Mouse (Mus musculus): ENCODE data around the gene Nop2. TPM values are rescaled to one million over a fixed set of nuclear protein-coding genes. Genes with fewer than 3 reads are reported as not detected.

Gene Nop2
- polyA plus RNA-seq, 1 experiment from 2014 or later = 101 TPM

GRCm38 (mm10) chr6:125129710-125130402, 1.9 kb upstream of the Nop2 start:
- no peak for DNase-seq (ENCODE audit: extremely low spot score, low spot score)
- peaks cover 19% of the 10 kb centered on the region for H3K4me1 ChIP-seq
- no peaks in the 10 kb centered on the region for H3K27me3 ChIP-seq (ENCODE audit: poor library complexity, severe bottlenecking)
- peaks cover 80% of the 10 kb centered on the region for H3K36me3 ChIP-seq (replicated peaks)
- 0 out of 2 replicates have a peak overlapping the region, but pooled peaks have one; percentile 30 for H3K27ac ChIP-seq
- H3K9me3 ChIP-seq = no peaks in the 10 kb centered on the region
- H3K4me3 ChIP-seq = peak overlapping the region; percentile 5; the same call in 1 of the 2 replicates
- WGBS = 91% methylated on average over 20 of the region's 20 CpGs

- 12% methylated on average over 11 of the region's 11 CpGs for WGBS
Observed at GRCm38 (mm10) chr6:125132470-125132869, 761 bp downstream of the Nop2 start.

GRCm38 (mm10) chr6:125137002-125137671, 5.4 kb downstream of the Nop2 start:
- Histone ChIP-seq H3K36me3 (replicated peaks) (peaks cover 93% of the 10 kb centered on the region), H3K4me1 (peaks cover 14% of the 10 kb centered on the region), H3K4me3 (no peak overlapping the region), H3K9me3 (no peaks in the 10 kb centered on the region), H3K27me3 (ENCODE audit: poor library complexity, severe bottlenecking) (no peaks in the 10 kb centered on the region), H3K27ac (no peak overlapping the region)
- no peak for DNase-seq (ENCODE audit: extremely low spot score, low spot score)
- 91% methylated on average over 19 of the region's 19 CpGs for WGBS

More at GRCm38 (mm10) chr6:125132470-125132869, 761 bp downstream of the Nop2 start:
- Histone ChIP-seq H3K9me3 (no peaks in the 10 kb centered on the region), H3K4me1 (peaks cover 19% of the 10 kb centered on the region), H3K4me3 (peak overlapping the region; percentile 93), H3K27me3 (ENCODE audit: poor library complexity, severe bottlenecking) (no peaks in the 10 kb centered on the region), H3K27ac (peak overlapping the region; percentile 92), H3K36me3 (replicated peaks) (peaks cover 80% of the 10 kb centered on the region)
- no peak for DNase-seq (ENCODE audit: extremely low spot score, low spot score)

GRCm38 (mm10) chr6:125139747-125140146, 8.0 kb downstream of the Nop2 start:
- H3K36me3 ChIP-seq (replicated peaks) = peaks cover 98% of the 10 kb centered on the region
- DNase-seq (ENCODE audit: extremely low spot score, low spot score) = no peak
- 94% methylated on average over 7 of the region's 7 CpGs for WGBS
- no peak overlapping the region for H3K27ac ChIP-seq
- no peaks in the 10 kb centered on the region for H3K27me3 ChIP-seq (ENCODE audit: poor library complexity, severe bottlenecking)
- no peaks in the 10 kb centered on the region for H3K9me3 ChIP-seq
- no peak overlapping the region for H3K4me3 ChIP-seq
- peaks cover 10% of the 10 kb centered on the region for H3K4me1 ChIP-seq

- Histone ChIP-seq H3K4me3 (no peak overlapping the region), H3K9me3 (no peaks in the 10 kb centered on the region), H3K27ac (no peak overlapping the region), H3K27me3 (ENCODE audit: poor library complexity, severe bottlenecking) (no peaks in the 10 kb centered on the region), H3K36me3 (replicated peaks) (peaks cover 78% of the 10 kb centered on the region), H3K4me1 (peaks cover 35% of the 10 kb centered on the region)
- DNase-seq (ENCODE audit: extremely low spot score, low spot score) = no peak
- WGBS = 91% methylated on average over 8 of the region's 8 CpGs
Observed at GRCm38 (mm10) chr6:125142436-125142835, 10.7 kb downstream of the Nop2 start.

- 80% methylated on average over 3 of the region's 3 CpGs for WGBS
Observed at GRCm38 (mm10) chr6:125143128-125143527, 11.4 kb downstream of the Nop2 start.

GRCm38 (mm10) chr6:125143904-125144303, 12.2 kb downstream of the Nop2 start:
- no peaks in the 10 kb centered on the region for H3K9me3 ChIP-seq
- no peak for DNase-seq (ENCODE audit: extremely low spot score, low spot score)
- peak overlapping the region; percentile 92; the same call in 1 of the 2 replicates for H3K27ac ChIP-seq
- peak overlapping the region; percentile 8; the same call in 1 of the 2 replicates for H3K4me3 ChIP-seq
- no peaks in the 10 kb centered on the region for H3K27me3 ChIP-seq (ENCODE audit: poor library complexity, severe bottlenecking)
- H3K36me3 ChIP-seq (replicated peaks) = peaks cover 76% of the 10 kb centered on the region
- H3K4me1 ChIP-seq = peaks cover 49% of the 10 kb centered on the region
- WGBS = 89% methylated on average over 9 of the region's 9 CpGs

More at GRCm38 (mm10) chr6:125143128-125143527, 11.4 kb downstream of the Nop2 start:
- Histone ChIP-seq H3K4me1 (peaks cover 42% of the 10 kb centered on the region), H3K4me3 (no peak overlapping the region), H3K36me3 (replicated peaks) (peaks cover 76% of the 10 kb centered on the region), H3K9me3 (no peaks in the 10 kb centered on the region), H3K27me3 (ENCODE audit: poor library complexity, severe bottlenecking) (no peaks in the 10 kb centered on the region), H3K27ac (no peak overlapping the region)
- no peak for DNase-seq (ENCODE audit: extremely low spot score, low spot score)

GRCm38 (mm10) chr6:125145001-125145400, 13.3 kb downstream of the Nop2 start, which contains the start of gene Iffo1:
TSS of gene Iffo1 (plus strand) at chr6:125145241.
- peaks cover 58% of the 10 kb centered on the region for H3K4me1 ChIP-seq

GRCm38 (mm10) chr6:125145479-125145951, 13.8 kb downstream of the Nop2 start:
- Histone ChIP-seq H3K36me3 (replicated peaks) (peaks cover 72% of the 10 kb centered on the region), H3K9me3 (no peaks in the 10 kb centered on the region), H3K4me3 (peak overlapping the region; percentile 65), H3K4me1 (peaks cover 58% of the 10 kb centered on the region), H3K27me3 (ENCODE audit: poor library complexity, severe bottlenecking) (no peaks in the 10 kb centered on the region), H3K27ac (peak overlapping the region; percentile 92)
- WGBS = 2% methylated on average over 35 of the region's 35 CpGs
- DNase-seq (ENCODE audit: extremely low spot score, low spot score) = no peak

More at GRCm38 (mm10) chr6:125145001-125145400, 13.3 kb downstream of the Nop2 start, which contains the start of gene Iffo1:
- peaks cover 74% of the 10 kb centered on the region for H3K36me3 ChIP-seq (replicated peaks)
- peak within 1 kb of the TSS; percentile 92 for H3K27ac ChIP-seq
- H3K27me3 ChIP-seq (ENCODE audit: poor library complexity, severe bottlenecking) = no peaks in the 10 kb centered on the region
- no peaks in the 10 kb centered on the region for H3K9me3 ChIP-seq
- peak; percentile 93 for DNase-seq (ENCODE audit: extremely low spot score, low spot score)
- WGBS = 1% methylated on average over 16 of the region's 16 CpGs
- peak within 1 kb of the TSS; percentile 65 for H3K4me3 ChIP-seq

GRCm38 (mm10) chr6:125146148-125146547, 14.4 kb downstream of the Nop2 start:
- Histone ChIP-seq H3K27me3 (ENCODE audit: poor library complexity, severe bottlenecking) (no peaks in the 10 kb centered on the region), H3K4me3 (peak overlapping the region; percentile 65), H3K27ac (peak overlapping the region; percentile 92), H3K9me3 (no peaks in the 10 kb centered on the region), H3K36me3 (replicated peaks) (peaks cover 72% of the 10 kb centered on the region), H3K4me1 (peaks cover 58% of the 10 kb centered on the region)
- WGBS = 61% methylated on average over 7 of the region's 7 CpGs
- DNase-seq (ENCODE audit: extremely low spot score, low spot score) = no peak

GRCm38 (mm10) chr6:125146797-125147196, 15.1 kb downstream of the Nop2 start:
- peaks cover 72% of the 10 kb centered on the region for H3K36me3 ChIP-seq (replicated peaks)
- H3K4me3 ChIP-seq = peak overlapping the region; percentile 65
- H3K27me3 ChIP-seq (ENCODE audit: poor library complexity, severe bottlenecking) = no peaks in the 10 kb centered on the region
- H3K9me3 ChIP-seq = no peaks in the 10 kb centered on the region
- no peak for DNase-seq (ENCODE audit: extremely low spot score, low spot score)
- H3K4me1 ChIP-seq = peaks cover 58% of the 10 kb centered on the region
- peak overlapping the region; percentile 40; the same call in 1 of the 2 replicates for H3K27ac ChIP-seq
- WGBS = 94% methylated on average over 4 of the region's 4 CpGs

- WGBS = 83% methylated on average over 10 of the region's 10 CpGs
- Histone ChIP-seq H3K4me1 (peaks cover 58% of the 10 kb centered on the region), H3K27me3 (ENCODE audit: poor library complexity, severe bottlenecking) (no peaks in the 10 kb centered on the region), H3K27ac (peak overlapping the region; percentile 40; the same call in 1 of the 2 replicates), H3K36me3 (replicated peaks) (peaks cover 72% of the 10 kb centered on the region), H3K9me3 (no peaks in the 10 kb centered on the region), H3K4me3 (peak overlapping the region; percentile 65; the same call in 1 of the 2 replicates)
- DNase-seq (ENCODE audit: extremely low spot score, low spot score) = no peak
Observed at GRCm38 (mm10) chr6:125147329-125147728, 15.6 kb downstream of the Nop2 start.
